Mouse (Mus musculus) liver, adult 2 months (tissue): ENCODE data around the gene Smoc2.

Source experiments
- CTCF ChIP-seq: fragments of 200-500 bp; IDR thresholded peaks from 2 replicates; pipeline ENCODE4 v1.5.1; 2011; ENCODE audit warnings: low read depth, low read length, control low read depth
- POLR2A ChIP-seq: fragments of 200-500 bp; IDR thresholded peaks from 2 replicates; pipeline ENCODE4 v1.6.1; 2011; ENCODE audit warnings: low read length, control low read depth; ENCODE audit not compliant: insufficient read depth; ENCODE audit errors: extremely low read depth

DNA sequence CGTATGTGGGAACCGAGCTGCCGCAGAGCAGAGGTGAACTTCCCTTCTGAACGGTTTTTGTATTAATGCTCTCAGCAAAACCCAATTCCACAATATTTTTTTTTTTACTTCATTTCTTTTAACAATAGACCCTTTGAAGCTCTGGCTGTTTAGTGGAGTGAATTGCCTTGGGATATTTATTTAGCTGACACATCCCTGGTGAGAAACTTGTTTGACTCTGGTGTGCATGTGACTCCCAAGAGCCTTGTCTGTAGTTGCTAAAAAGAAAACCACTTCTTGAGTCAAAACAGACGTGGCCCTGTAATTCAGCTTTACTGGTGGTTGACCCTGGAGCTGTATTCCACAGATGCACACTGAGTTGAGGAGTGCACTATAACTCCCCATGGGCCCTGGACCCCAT lies 135.2 kb downstream of the Smoc2 start:
- TF ChIP-seq CTCF (no peak), POLR2A (no peak)
